Mouse (Mus musculus) stomach, postnatal 0 days (tissue): ENCODE results near the gene Galnt6. TPM values are rescaled to one million over a fixed set of nuclear protein-coding genes. Genes with fewer than 3 reads are reported as not detected.

Source experiments
- ATAC-seq: fragments of 200-750 bp; cut with Nextera tagmentation; 2 replicates; pipeline ENCODE4 v1.8.0; 2017; ENCODE audit not compliant: low FRiP score, low TSS enrichment
- DNase-seq: peaks from one replicate; pipeline ENCODE4 v3.0.0-alpha.2; 2016; ENCODE audit warnings: low spot score
- H3K27ac ChIP-seq: fragments of 300-500 bp; sonication (generic); replicated peaks from 2 replicates; pipeline ENCODE4 v1.5.1; 2014; ENCODE audit warnings: mild to moderate bottlenecking, control low read depth
- H3K27me3 ChIP-seq: fragments of 300-500 bp; sonication (generic); 2 replicates; pipeline ENCODE4 v1.6.1; 2014; ENCODE audit warnings: low read length; ENCODE audit not compliant: control insufficient read depth, insufficient read depth
- H3K36me3 ChIP-seq: fragments of 300-500 bp; sonication (generic); 2 replicates; pipeline ENCODE4 v1.6.1; 2014; ENCODE audit warnings: low read length, mixed read lengths; ENCODE audit not compliant: control insufficient read depth, insufficient read depth
- H3K4me1 ChIP-seq: fragments of 300-500 bp; sonication (generic); replicated peaks from 2 replicates; pipeline ENCODE4 v1.6.1; 2014; ENCODE audit warnings: antibody characterized with exemption; ENCODE audit not compliant: control insufficient read depth, insufficient read depth
- H3K4me2 ChIP-seq: fragments of 300-500 bp; sonication (generic); replicated peaks from 2 replicates; pipeline ENCODE4 v1.6.1; 2014; ENCODE audit warnings: low read depth, mild to moderate bottlenecking, control low read depth, moderate library complexity
- H3K4me3 ChIP-seq: fragments of 300-500 bp; sonication (generic); 2 replicates; pipeline ENCODE4 v1.5.1; 2014; ENCODE audit warnings: low read depth, low read length, control low read depth
- H3K9ac ChIP-seq: fragments of 300-500 bp; sonication (generic); 2 replicates; pipeline ENCODE4 v1.6.1; 2014; ENCODE audit warnings: mild to moderate bottlenecking, low read length, control low read depth, mixed read lengths
- H3K9me3 ChIP-seq: fragments of 300-500 bp; sonication (generic); 2 replicates; pipeline ENCODE4 v1.6.1; 2016; ENCODE audit warnings: low read length; ENCODE audit not compliant: control insufficient read depth
- CTCF ChIP-seq: IDR thresholded peaks from 2 replicates; pipeline ENCODE4 v1.5.1; 2016; ENCODE audit warnings: antibody characterized with exemption, low read depth, mild to moderate bottlenecking, moderate library complexity
- EP300 ChIP-seq: optimal IDR thresholded peaks from 2 replicates; pipeline ENCODE3; 2016; ENCODE audit warnings: antibody characterized with exemption
- WGBS: fragments of 180-500 bp; shearing (Covaris S2); extraction: QIAGEN DNeasy Blood & Tissue Kit; methylation state at CpG from one replicate; pipeline ENCODE4 v1.1.7; 2014; 5-methylcytosine and 5-hydroxymethylcytosine counted together
- polyA plus RNA-seq: library from polyadenylated mRNA; unstranded; fragments of >200 nt; fragmentation: Nextera tagmentation; extraction: Ambion mirVana; gene quantifications from 2 replicates; pipeline ENCODE4 v1.2.1, GENCODE M21; 2015

The Galnt6 gene
- polyA plus RNA-seq, 1 experiment from 2014 or later = 11.0 TPM

GRCm38 (mm10) chr15:100739442-100739841 lies 10.3 kb upstream of the Galnt6 start:
- WGBS = 85% methylated on average over 6 of the region's 6 CpGs
- DNase-seq (no peak), ATAC-seq (no peak)
- H3K4me3 ChIP-seq = no peak overlapping the region
- no peak for TF ChIP-seq EP300
- no peak for TF ChIP-seq CTCF
- H3K4me2 ChIP-seq = no peak overlapping the region
- no peaks in the 10 kb centered on the region for H3K36me3 ChIP-seq
- H3K9ac ChIP-seq = no peak overlapping the region
- no peak overlapping the region for H3K27ac ChIP-seq
- no peaks in the 10 kb centered on the region for H3K27me3 ChIP-seq
- H3K4me1 ChIP-seq = no peaks in the 10 kb centered on the region
- H3K9me3 ChIP-seq = no peaks in the 10 kb centered on the region

- peak; percentile 79 for ATAC-seq
- WGBS = 70% methylated on average over 7 of the region's 7 CpGs
- H3K4me1 ChIP-seq = no peaks in the 10 kb centered on the region
- no peaks in the 10 kb centered on the region for H3K27me3 ChIP-seq
- H3K9me3 ChIP-seq = no peaks in the 10 kb centered on the region
- no peak for TF ChIP-seq CTCF
- TF ChIP-seq EP300 = no peak
- H3K36me3 ChIP-seq = no peaks in the 10 kb centered on the region
- no peak overlapping the region for H3K27ac ChIP-seq
- no peak overlapping the region for H3K4me2 ChIP-seq
- no peak overlapping the region for H3K9ac ChIP-seq
- H3K4me3 ChIP-seq = no peak overlapping the region
- no peak for DNase-seq
These were observed 9.2 kb upstream of the Galnt6 start for GRCm38 (mm10) chr15:100738351-100738781.

GRCm38 (mm10) chr15:100737667-100738066 lies 8.5 kb upstream of the Galnt6 start:
- H3K36me3 ChIP-seq = no peaks in the 10 kb centered on the region
- ATAC-seq (peak; percentile 21; the same call in 1 of the 2 replicates), DNase-seq (no peak)
- TF ChIP-seq CTCF (no peak), EP300 (no peak)
- no peak overlapping the region for H3K9ac ChIP-seq
- no peaks in the 10 kb centered on the region for H3K4me1 ChIP-seq
- H3K4me3 ChIP-seq = no peak overlapping the region
- no peaks in the 10 kb centered on the region for H3K9me3 ChIP-seq
- WGBS = 84% methylated on average over 3 of the region's 3 CpGs
- H3K4me2 ChIP-seq = no peak overlapping the region
- H3K27ac ChIP-seq = no peak overlapping the region
- H3K27me3 ChIP-seq = no peaks in the 10 kb centered on the region

GRCm38 (mm10) chr15:100735953-100736300 lies 6.8 kb upstream of the Galnt6 start:
- DNase-seq (no peak), ATAC-seq (no peak)
- no peak overlapping the region for H3K27ac ChIP-seq
- H3K9ac ChIP-seq = no peak overlapping the region
- H3K9me3 ChIP-seq = no peaks in the 10 kb centered on the region
- WGBS = 85% methylated on average over 9 of the region's 9 CpGs
- TF ChIP-seq CTCF (no peak), EP300 (no peak)
- H3K4me3 ChIP-seq = no peak overlapping the region
- no peaks in the 10 kb centered on the region for H3K36me3 ChIP-seq
- H3K4me1 ChIP-seq = no peaks in the 10 kb centered on the region
- H3K27me3 ChIP-seq = no peaks in the 10 kb centered on the region
- no peak overlapping the region for H3K4me2 ChIP-seq

- ATAC-seq (no peak), DNase-seq (no peak)
- no peaks in the 10 kb centered on the region for H3K4me1 ChIP-seq
- no peaks in the 10 kb centered on the region for H3K36me3 ChIP-seq
- no peak overlapping the region for H3K4me2 ChIP-seq
- no peak for TF ChIP-seq CTCF
- H3K27me3 ChIP-seq = no peaks in the 10 kb centered on the region
- no peaks in the 10 kb centered on the region for H3K9me3 ChIP-seq
- H3K4me3 ChIP-seq = no peak overlapping the region
- H3K9ac ChIP-seq = no peak overlapping the region
- WGBS = 86% methylated on average over 14 of the region's 15 CpGs
- H3K27ac ChIP-seq = no peak overlapping the region
These were observed 6.1 kb upstream of the Galnt6 start for GRCm38 (mm10) chr15:100735095-100735952.

- Histone ChIP-seq H3K4me1 (peaks cover 4% of the 10 kb centered on the region), H3K27ac (no peak overlapping the region), H3K36me3 (no peaks in the 10 kb centered on the region), H3K27me3 (no peaks in the 10 kb centered on the region), H3K9me3 (no peaks in the 10 kb centered on the region), H3K4me3 (no peak overlapping the region), H3K9ac (no peak overlapping the region), H3K4me2 (no peak overlapping the region)
- DNase-seq = no peak
- WGBS = 39% methylated on average over 5 of the region's 5 CpGs
- no peak for ATAC-seq
- TF ChIP-seq EP300 (no peak), CTCF (no peak)
These were observed 3.4 kb upstream of the Galnt6 start for GRCm38 (mm10) chr15:100732580-100732979.
